Mouse (Mus musculus): ENCODE measurements at regions not wholly inside any gene's neighbourhood (a gene's known extent, or its start where the extent isn't known, plus 50 kb on each side); places are given as distances from the start of the nearest gene placed in this dataset.

DNA sequence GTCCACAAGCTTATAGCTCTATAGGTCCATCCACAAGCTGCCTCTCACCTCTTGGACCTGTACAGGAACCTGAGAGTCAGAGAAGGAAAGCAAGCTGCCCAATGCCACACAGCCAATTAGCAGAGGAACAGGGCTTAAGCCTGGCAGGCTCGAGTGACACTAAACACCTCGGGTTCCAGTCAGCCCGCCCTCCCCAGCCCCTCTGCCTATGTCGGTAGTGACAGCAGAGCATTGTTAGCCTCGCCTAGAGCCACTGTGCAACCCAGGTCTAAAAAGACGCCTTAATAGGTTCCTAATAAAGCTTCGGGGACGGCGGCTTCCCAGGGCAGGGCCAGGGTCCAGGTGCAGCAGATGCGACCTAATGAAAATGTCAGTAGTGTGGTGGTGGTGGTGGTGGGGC is 66.3 kb downstream of the Cstad start:
- TF ChIP-seq CTCF (IDR thresholded peaks at IDR 0.05; ENCODE audit: borderline replicate concordance, insufficient read depth, low read length) (no peak), POLR2A (IDR thresholded peaks at IDR 0.05; ENCODE audit: low read depth, low read length) (no peak)
- Histone ChIP-seq H3K4me1 (ENCODE audit: control insufficient read depth, insufficient read depth, low read length) (peaks cover 12% of the 10 kb centered on the region; the same call in 1 of the 2 replicates), H3K27ac (ENCODE audit: insufficient read depth, low read length) (no peak overlapping the region)

DNA sequence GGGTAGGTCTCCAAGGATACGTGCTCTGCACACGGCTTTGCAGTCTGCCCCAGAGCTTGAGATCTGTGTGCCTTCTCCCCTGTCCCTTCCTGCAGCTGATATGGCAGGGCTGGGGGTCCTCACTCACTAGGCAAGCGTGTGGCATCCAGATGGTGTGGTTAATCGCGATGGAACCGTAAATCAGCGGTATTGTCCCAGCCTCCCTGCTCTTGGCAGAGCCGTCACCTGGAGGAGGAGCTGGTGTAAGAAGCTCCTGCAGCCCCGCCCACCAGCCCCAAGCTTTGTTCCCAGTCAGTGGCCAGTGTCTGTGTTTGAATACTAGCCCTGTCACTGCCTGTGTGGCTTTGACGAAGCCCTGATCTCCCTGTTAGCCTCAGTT is 65.8 kb downstream of the Cstad start:
- no peak overlapping the region for H3K27ac ChIP-seq (ENCODE audit: insufficient read depth, low read length)
- H3K4me1 ChIP-seq (ENCODE audit: control insufficient read depth, insufficient read depth, low read length): peaks cover 12% of the 10 kb centered on the region; the same call in 1 of the 2 replicates
- H3K4me3 ChIP-seq (ENCODE audit: insufficient read depth, low read length): no peak overlapping the region
- TF ChIP-seq CTCF (IDR thresholded peaks at IDR 0.05; ENCODE audit: borderline replicate concordance, insufficient read depth, low read length) (no peak), POLR2A (IDR thresholded peaks at IDR 0.05; ENCODE audit: low read depth, low read length) (no peak)

More for the DNA sequence above, 66.3 kb downstream of the Cstad start:
- no peak overlapping the region for H3K4me3 ChIP-seq (ENCODE audit: insufficient read depth, low read length)

DNA sequence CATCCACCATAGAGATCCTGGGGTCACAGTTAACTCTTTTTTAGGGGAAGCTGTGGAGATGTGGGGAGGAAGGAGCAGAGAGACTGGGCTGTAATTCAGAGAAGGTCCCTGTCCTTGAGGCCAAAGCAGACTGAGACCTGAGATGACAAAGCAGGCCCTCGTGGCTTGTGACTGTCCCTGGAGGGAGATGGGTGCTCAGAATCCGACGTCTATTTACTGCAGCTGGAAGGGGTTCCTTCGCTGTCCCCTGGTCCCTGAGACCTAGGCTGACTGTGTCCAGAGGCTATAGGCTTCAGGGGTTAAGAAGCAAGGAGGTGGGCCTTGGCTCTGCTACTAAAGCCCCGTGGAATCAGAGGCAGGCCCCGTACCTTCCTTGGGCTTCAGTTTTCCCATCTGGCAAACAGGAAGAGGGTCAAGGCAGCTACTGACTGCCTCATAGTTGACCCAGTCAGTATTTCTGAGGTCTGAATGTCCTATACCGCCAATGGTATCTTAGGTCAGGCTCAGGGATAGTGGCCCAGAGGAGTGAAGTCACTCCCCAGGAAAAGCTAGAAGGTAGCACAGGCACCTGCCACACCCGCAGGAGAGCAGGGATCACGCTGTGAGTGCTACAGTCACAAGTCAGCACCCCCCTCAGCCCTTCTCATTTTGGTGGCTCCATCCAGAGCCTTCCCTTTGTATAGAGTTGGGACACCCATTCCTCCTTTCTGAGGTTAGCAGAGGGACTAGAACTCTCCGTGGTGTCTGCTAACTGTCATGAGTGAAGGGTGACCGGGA is 65.2 kb downstream of the Cstad start:
- no peak overlapping the region for H3K4me3 ChIP-seq (ENCODE audit: insufficient read depth, low read length)
- peaks cover 12% of the 10 kb centered on the region; the same call in 1 of the 2 replicates for H3K4me1 ChIP-seq (ENCODE audit: control insufficient read depth, insufficient read depth, low read length)

DNA sequence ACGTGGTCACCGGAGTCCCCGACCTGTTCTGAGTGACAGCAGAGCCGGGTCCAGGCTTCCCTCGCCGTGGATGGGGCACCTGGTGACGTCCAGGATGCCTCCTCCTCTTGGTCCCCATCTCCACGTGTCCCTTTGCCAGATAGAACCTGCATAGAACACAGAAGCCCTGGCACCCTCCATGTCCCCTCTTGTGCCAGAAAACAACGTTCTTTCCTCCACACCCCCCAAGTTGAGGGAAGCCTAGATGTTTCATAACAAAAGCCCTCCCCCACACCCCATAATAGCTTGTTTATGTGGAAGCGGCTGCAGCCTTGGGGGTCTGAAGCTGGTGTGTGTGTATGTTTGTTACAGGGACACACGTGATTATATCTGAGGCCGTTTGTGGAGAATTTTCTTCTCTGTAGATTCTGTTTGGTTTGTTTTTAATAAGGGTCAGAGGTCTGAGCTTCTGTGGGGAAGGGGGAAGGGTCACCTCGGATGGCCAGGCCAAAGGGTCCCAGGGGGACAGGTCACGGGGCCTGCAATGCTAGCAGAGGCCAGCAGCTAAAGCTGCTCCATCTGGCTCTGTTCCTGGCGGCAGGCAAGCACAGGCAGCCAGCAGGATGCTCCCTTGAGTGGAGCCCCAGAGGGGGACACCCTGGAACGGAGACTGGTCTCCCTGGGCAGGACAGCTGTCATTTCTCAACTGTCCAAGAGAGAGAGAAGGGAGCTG is 64.2 kb downstream of the Cstad start:
- no peak for TF ChIP-seq CTCF (IDR thresholded peaks at IDR 0.05; ENCODE audit: borderline replicate concordance, insufficient read depth, low read length)
- no peak for TF ChIP-seq POLR2A (IDR thresholded peaks at IDR 0.05; ENCODE audit: low read depth, low read length)
- Histone ChIP-seq H3K4me1 (ENCODE audit: control insufficient read depth, insufficient read depth, low read length) (peaks cover 12% of the 10 kb centered on the region; the same call in 1 of the 2 replicates), H3K27ac (ENCODE audit: insufficient read depth, low read length) (peak overlapping the region; percentile 70), H3K4me3 (ENCODE audit: insufficient read depth, low read length) (no peak overlapping the region)

More for the DNA sequence above, 65.2 kb downstream of the Cstad start:
- no peak overlapping the region for H3K27ac ChIP-seq (ENCODE audit: insufficient read depth, low read length)
- TF ChIP-seq CTCF (IDR thresholded peaks at IDR 0.05; ENCODE audit: borderline replicate concordance, insufficient read depth, low read length) (no peak), POLR2A (IDR thresholded peaks at IDR 0.05; ENCODE audit: low read depth, low read length) (no peak)

All from embryonic fibroblast, embryonic 13.5 days (primary cell).